Mouse (Mus musculus) cerebral cortex, adult 2 months (tissue): ENCODE measurements around the gene Gcg.

ENCODE experiments used
- WGBS: fragments of 180-500 bp; shearing (Covaris S2); methylation state at CpG from one replicate; pipeline ENCODE4 v1.1.7; 2018; 5-methylcytosine and 5-hydroxymethylcytosine counted together

Gene Gcg

DNA sequence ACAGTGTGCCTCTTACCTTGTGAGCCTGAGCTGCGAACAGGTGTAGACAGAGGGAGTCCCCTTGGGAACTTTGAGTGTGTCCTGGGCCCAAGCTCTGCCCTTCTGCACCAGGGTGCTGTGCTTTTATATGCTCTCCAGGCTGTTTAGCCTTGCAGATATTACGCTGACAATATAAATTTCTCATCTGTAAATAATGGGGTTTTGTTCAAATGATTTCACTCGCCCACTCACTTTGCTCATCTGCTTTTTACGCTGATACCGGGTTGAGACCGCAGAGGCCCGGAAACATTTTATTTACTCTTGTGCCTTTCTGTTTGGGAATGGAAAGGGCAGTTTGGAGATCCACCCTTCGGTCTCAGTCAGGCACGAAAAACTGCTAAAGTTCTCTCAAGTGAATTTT lies at the start of gene Gcg:
Gene Gcg (minus strand): TSS at position 101 of the 400 bp plus-strand sequence.
- 92% methylated on average over 9 of the region's 9 CpGs for WGBS

DNA sequence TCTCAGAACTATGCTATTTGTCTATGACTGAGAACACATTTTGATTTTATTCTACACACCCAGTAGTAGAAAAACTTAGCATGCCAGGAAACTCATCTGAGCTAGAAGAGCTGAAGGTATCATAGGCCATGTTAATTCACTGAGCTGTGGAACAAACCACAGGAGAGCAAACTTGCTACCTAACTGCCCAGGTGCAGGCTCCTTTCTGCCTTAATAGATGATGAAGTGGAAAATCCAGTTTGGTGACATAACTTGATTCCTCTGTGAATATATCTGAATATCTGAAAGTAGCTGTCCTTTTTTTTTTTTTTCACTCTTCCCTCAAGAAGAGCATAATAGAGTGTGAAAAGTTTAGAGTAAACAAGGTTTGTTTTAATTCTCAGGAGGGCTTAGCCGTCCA lies 47.6 kb upstream of the Gcg start:
- 73% methylated on average over 1 of the region's 1 CpGs for WGBS

GRCm38 (mm10) chr2:62526399-62526798 lies 42.9 kb upstream of the Gcg start:
- 43% methylated on average over 9 of the region's 9 CpGs for WGBS

GRCm38 (mm10) chr2:62517790-62518189 lies 34.3 kb upstream of the Gcg start:
- 52% methylated on average over 2 of the region's 2 CpGs for WGBS

DNA sequence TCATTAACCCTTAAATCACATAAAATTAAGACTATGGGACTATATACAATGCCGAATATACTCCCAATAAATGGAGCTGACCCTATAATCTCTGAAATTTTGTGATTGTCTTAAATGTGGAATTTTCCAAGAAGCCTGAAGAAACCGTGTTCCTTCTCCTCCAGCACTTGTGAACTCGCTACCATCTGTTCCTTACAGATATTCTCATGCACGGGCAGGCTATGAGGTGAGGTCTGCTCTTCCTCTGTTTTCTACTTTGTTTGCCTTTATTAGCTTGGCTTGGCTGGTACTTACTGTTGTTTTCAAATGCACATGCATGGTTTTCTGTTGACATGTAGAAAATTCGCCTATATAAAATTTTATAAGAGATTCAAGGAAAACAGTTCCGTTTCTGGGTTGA lies 31.0 kb upstream of the Gcg start:
- WGBS = 57% methylated on average over 6 of the region's 6 CpGs

DNA sequence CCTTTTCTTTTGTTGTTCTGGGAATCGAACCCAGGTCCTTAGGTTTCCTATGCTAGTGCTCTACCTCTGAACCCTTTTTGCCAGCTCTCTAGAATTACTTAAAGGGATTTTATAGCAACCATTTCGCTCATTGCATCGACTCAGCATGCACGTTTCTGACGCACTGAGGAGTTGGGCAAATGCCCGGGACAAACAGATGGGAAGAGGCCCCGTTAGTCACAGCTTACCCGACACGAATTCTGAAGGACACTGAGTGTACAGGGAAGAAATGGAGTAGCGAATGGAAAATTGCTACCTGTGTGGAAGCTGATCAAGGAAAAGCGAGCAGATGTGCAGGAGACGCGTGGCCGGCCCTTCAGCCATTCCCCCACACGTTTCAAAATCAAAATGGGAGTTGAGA lies 30.0 kb upstream of the Gcg start:
- 53% methylated on average over 15 of the region's 15 CpGs for WGBS

GRCm38 (mm10) chr2:62507130-62507529 lies 23.7 kb upstream of the Gcg start:
- 41% methylated on average over 5 of the region's 5 CpGs for WGBS

DNA sequence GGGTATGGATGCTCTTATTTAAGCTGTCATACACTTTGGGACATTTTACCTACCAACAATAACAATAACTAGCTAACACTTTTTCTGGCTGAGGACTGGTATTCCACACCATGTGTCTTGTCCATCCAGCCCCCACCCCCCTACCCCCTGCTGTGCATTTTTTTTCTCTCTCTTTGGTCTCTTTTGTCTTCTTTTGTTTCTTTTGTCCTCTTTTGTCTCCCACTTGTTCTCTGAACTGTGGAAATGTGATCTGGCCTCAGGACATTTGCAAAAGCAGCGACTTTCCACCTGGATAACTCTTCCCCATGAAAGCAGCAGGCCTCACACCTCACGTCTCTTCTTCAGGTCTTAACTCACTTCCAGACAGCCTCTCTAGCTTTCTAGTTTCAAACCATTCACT lies 23.0 kb upstream of the Gcg start:
- 69% methylated on average over 2 of the region's 2 CpGs for WGBS

- WGBS = 63% methylated on average over 4 of the region's 4 CpGs
Measured at GRCm38 (mm10) chr2:62504269-62504796, 20.9 kb upstream of the Gcg start.

- WGBS = 40% methylated on average over 5 of the region's 5 CpGs
Measured at GRCm38 (mm10) chr2:62503326-62503725, 19.9 kb upstream of the Gcg start.

DNA sequence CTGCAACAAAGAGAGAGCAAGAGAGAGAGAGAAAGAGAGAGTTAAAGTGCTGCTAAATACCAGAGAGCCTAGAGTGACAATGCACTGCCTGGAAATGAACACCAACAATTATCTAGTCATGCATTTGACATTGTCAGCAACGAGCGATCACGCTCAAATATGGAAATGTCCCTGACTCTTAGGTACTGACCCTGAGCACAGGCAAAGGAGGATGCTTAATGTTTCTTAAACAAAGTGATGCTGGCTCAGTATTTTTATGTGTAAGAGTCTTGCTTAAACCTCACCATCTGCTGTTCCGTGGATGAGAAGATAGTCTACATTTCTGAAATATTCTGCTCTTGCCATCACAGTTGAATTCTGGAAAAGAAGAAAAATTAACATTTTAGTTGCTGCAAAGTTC lies 19.1 kb upstream of the Gcg start:
- 39% methylated on average over 4 of the region's 4 CpGs for whole genome bisulfite sequencing

- 49% methylated on average over 5 of the region's 5 CpGs for WGBS
Measured at GRCm38 (mm10) chr2:62498821-62499220, 15.4 kb upstream of the Gcg start.

DNA sequence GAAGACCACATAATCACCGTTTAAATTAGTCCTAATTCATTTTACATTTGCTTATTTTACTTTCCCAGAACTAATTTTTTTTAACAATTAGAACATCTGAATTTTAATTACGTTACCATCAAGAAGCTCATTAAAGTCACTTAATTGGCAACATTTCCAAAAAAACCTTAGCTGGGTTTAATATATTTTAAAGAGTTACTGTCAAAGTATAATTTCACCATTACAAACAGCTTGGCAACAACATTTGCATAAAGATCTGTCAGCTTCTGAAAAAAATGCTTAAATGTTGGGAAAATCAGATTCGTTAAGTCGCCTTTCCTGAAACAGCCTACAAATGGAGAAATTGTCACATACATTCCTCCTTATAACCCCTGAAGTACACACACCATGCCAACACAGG lies 14.6 kb upstream of the Gcg start:
- WGBS = 49% methylated on average over 4 of the region's 4 CpGs

GRCm38 (mm10) chr2:62497333-62498002 lies 14.0 kb upstream of the Gcg start:
- 56% methylated on average over 5 of the region's 5 CpGs for WGBS

DNA sequence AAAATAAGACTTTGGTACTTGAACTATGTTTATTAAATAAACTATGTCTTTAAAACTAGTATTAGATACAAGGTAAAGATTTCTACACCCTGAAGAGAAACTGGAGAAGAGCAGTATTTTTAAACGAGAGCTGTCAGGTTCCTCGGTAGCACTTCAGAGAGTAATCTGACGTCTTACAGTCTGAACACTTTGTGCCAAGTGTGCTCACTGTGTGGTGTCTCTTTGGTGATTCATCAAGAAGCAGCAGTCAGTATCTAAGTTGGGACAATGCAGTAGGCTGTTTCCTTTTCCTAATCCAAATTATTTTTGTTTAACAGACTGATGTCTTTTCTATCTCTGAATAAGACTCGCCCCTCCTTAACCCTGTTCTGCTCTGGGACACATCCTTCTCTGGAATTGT lies 12.0 kb upstream of the Gcg start:
- 38% methylated on average over 4 of the region's 4 CpGs for WGBS

DNA sequence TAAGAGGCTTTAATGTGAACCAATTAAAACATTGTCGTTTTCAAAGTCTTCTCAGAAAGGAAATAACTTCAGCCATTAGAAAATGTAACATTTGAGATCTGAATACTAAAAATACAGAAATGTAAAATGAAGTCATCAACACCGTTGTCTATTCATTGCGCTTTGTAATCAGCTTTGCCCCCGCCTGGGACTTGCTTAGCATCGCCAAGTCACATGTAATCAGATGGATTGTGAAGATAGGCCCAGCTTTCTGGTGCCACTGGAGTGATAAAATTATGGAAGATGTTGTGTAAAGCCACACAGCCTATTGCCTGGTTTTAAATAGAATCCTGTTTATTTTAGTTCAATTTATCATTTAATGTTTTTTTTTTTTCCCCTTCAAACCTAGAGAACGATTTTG lies 6.4 kb upstream of the Gcg start:
- WGBS = 55% methylated on average over 6 of the region's 6 CpGs

DNA sequence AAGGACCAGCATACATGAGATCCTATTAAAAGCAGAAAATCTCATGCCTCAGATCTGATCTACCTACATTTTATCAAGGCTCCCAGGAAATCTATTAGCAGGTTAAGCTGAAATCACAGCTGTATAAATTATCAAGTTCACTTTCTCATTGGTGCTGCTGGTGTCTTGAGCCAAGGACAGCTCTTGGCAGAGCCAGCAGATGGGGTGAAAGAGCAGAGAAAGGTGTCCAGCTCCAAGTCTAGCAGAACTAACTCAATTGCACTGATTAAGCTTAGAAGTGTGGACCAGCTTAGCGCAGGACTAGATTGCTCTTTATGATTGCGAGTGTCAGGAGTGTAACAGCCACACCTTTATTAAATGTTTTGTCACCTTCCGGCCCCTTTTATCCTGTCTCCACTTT lies 1.5 kb upstream of the Gcg start:
- 94% methylated on average over 3 of the region's 3 CpGs for WGBS

GRCm38 (mm10) chr2:62480285-62481198 lies 2.9 kb downstream of the Gcg start:
- 68% methylated on average over 9 of the region's 9 CpGs for WGBS

- 72% methylated on average over 9 of the region's 9 CpGs for WGBS
Measured at GRCm38 (mm10) chr2:62469551-62469950, 13.9 kb downstream of the Gcg start.

DNA sequence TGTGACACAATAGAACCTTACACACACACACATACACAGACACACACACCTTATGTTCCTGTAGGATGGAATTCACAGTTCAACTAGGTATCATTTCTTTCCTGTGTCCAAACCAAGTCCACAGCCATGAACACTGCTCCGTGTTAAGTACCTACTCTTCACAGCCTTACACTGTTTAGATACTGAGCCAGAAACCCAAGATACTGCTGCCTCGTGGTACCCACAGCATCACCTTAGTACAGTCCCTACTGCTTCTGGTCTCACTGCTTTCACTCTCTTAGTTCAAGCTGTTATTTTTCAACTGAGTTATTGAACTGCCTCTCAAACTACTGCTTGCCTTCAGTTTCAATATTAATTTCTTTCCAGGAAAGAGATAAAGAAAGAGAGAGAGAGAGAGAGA lies 20.2 kb downstream of the Gcg start:
- WGBS = 78% methylated on average over 2 of the region's 2 CpGs

GRCm38 (mm10) chr2:62462174-62462573 lies 21.3 kb downstream of the Gcg start:
- WGBS = 86% methylated on average over 2 of the region's 2 CpGs

DNA sequence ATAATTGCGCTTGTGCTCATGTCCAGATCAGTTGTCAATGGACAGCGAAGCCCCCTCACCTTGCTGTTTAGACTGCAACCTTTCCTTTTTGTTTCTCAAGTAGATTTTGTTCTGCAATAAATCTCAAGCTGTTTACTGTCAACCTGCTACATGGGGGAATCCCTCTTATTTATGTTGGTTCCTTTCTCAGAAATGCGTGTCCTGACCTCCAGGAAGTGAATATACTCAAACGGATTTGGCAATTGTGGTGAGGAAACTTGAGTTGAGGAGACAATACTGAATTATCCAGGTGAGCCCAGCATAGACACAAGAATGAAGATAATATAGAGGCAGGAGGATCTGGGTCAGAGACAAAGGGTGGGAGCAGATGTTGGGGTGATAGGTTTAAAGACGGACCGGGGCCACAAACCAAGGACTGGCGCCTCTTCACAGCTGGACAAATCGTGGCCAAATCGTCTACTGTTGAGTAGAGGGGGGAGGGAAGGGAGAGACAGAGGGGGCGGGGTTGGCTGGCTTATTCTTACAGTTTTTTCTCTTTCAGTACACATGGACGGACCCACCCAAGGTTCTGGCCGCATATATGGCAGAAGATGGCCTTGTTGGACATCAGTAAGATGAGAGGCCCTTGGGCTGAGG lies 22.5 kb downstream of the Gcg start:
- WGBS = 83% methylated on average over 12 of the region's 12 CpGs
